Mouse (Mus musculus) thymus, postnatal 25 days (tissue): ENCODE data around the gene Ctnnd2.
A peak's percentile ranks its signal among the peaks of the same experiment; 100 is the strongest.

Experiments
- DNase-seq: peaks from one replicate; pipeline ENCODE4 v3.0.0; 2022

The Ctnnd2 gene

GRCm38 (mm10) chr15:30550956-30551355 lies 378.6 kb downstream of the Ctnnd2 start:
- no peak for DNase-seq

GRCm38 (mm10) chr15:30553910-30554406 lies 381.6 kb downstream of the Ctnnd2 start:
- DNase-seq, result no peak

- no peak for DNase-seq
Observed at GRCm38 (mm10) chr15:30555787-30556186, 383.4 kb downstream of the Ctnnd2 start.

GRCm38 (mm10) chr15:30562375-30562774 lies 390.0 kb downstream of the Ctnnd2 start:
- no peak for DNase-seq

GRCm38 (mm10) chr15:30564594-30564993 lies 392.2 kb downstream of the Ctnnd2 start:
- DNase-seq, result no peak

GRCm38 (mm10) chr15:30570254-30570800 lies 397.9 kb downstream of the Ctnnd2 start:
- no peak for DNase-seq

- DNase-seq, result no peak
Observed at GRCm38 (mm10) chr15:30587446-30587845, 415.1 kb downstream of the Ctnnd2 start.

GRCm38 (mm10) chr15:30590865-30591264 lies 418.5 kb downstream of the Ctnnd2 start:
- DNase-seq, result no peak

GRCm38 (mm10) chr15:30595507-30595906 lies 423.1 kb downstream of the Ctnnd2 start:
- DNase-seq, result no peak

- DNase-seq, result peak; percentile 27
Observed at GRCm38 (mm10) chr15:30610613-30611012, 438.2 kb downstream of the Ctnnd2 start.

- no peak for DNase-seq
Observed at GRCm38 (mm10) chr15:30615451-30615850, 443.1 kb downstream of the Ctnnd2 start.

GRCm38 (mm10) chr15:30616861-30617260 lies 444.5 kb downstream of the Ctnnd2 start:
- no peak for DNase-seq

GRCm38 (mm10) chr15:30617932-30618331 lies 445.5 kb downstream of the Ctnnd2 start:
- DNase-seq, result no peak

- no peak for DNase-seq
Observed at GRCm38 (mm10) chr15:30628524-30628923, 456.1 kb downstream of the Ctnnd2 start.

GRCm38 (mm10) chr15:30632113-30632735 lies 459.8 kb downstream of the Ctnnd2 start:
- DNase-seq, result no peak

GRCm38 (mm10) chr15:30633917-30634316 lies 461.5 kb downstream of the Ctnnd2 start:
- no peak for DNase-seq

- DNase-seq, result no peak
Observed at GRCm38 (mm10) chr15:30634522-30634921, 462.1 kb downstream of the Ctnnd2 start.

GRCm38 (mm10) chr15:30640651-30641050 lies 468.3 kb downstream of the Ctnnd2 start:
- no peak for DNase-seq

GRCm38 (mm10) chr15:30645688-30646087 lies 473.3 kb downstream of the Ctnnd2 start:
- DNase-seq, result no peak

GRCm38 (mm10) chr15:30646501-30647431 lies 474.4 kb downstream of the Ctnnd2 start:
- DNase-seq, result peak; percentile 6

- DNase-seq, result no peak
Observed at GRCm38 (mm10) chr15:30647679-30648311, 475.4 kb downstream of the Ctnnd2 start.

- no peak for DNase-seq
Observed at GRCm38 (mm10) chr15:30649964-30650363, 477.6 kb downstream of the Ctnnd2 start.

GRCm38 (mm10) chr15:30655433-30655832 lies 483.0 kb downstream of the Ctnnd2 start:
- no peak for DNase-seq
